Mouse (Mus musculus) layer of hippocampus, adult 2 months (tissue): ENCODE data around the gene Gnaq. TPM values are rescaled to one million over a fixed set of nuclear protein-coding genes. Genes with fewer than 3 reads are reported as not detected.
A peak's percentile ranks its signal among the peaks of the same experiment; 100 is the strongest.
"Not testable (repeated sequence)": the region's sequence is repeated elsewhere in the genome, so short reads cannot be mapped to it uniquely, and the experiment has no call there.

Experiments used
- DNase-seq, 2 experiments: peaks; one replicate each; pipeline ENCODE4 v3.0.0; 2022; ENCODE audit warnings: low spot score in 2 of 2
- H3K27ac ChIP-seq: fragments of 200-600 bp; 2 replicates; pipeline ENCODE4 v1.8.1; 2022
- H3K4me3 ChIP-seq: fragments of 200-600 bp; 2 replicates; pipeline ENCODE4 v1.8.1; 2022; ENCODE audit warnings: mild to moderate bottlenecking
- CTCF ChIP-seq: fragments of 200-600 bp; conservative IDR thresholded peaks from 2 replicates; pipeline ENCODE4 v1.8.1; 2022; ENCODE audit warnings: antibody characterized with exemption, mild to moderate bottlenecking, moderate library complexity
- long read RNA-seq, 2 experiments: library from polyadenylated mRNA; stranded (forward); transcript quantifications; one replicate each; pipeline ENCODE4 v2.0.0; 2021; ENCODE audit warnings: borderline mapping rate in 2 of 2
- total RNA-seq, 2 experiments: library from RNA; stranded (reverse); gene quantifications; 2 replicates each; pipeline ENCODE4 v1.2.3; 2021

The Gnaq gene
- total RNA-seq = 100 to 1,000 TPM; 204 to 207 TPM
- long read RNA-seq, experiment 1, full-length matches to known transcripts = 11 of 43 reads
- long read RNA-seq, experiment 1, partial matches to known transcripts = 0 of 43 reads
- long read RNA-seq, experiment 1, other reads (novel, unspliced or antisense) = 32 of 43 reads
- long read RNA-seq, experiment 2, full-length matches to known transcripts = 11 of 49 reads
- long read RNA-seq, experiment 2, partial matches to known transcripts = 2 of 49 reads
- long read RNA-seq, experiment 2, other reads (novel, unspliced or antisense) = 36 of 49 reads

DNA sequence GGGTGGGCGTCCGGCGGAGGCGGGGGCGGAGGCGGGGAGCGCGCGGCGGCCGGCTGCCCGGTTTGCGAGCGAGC lies at the start of gene Gnaq:
Gene Gnaq, plus strand, starts transcription at position 41 of the 74 bp plus-strand sequence.
- peak within 1 kb of the TSS; percentile 89 for H3K4me3 ChIP-seq
- TF ChIP-seq CTCF = no peak

DNA sequence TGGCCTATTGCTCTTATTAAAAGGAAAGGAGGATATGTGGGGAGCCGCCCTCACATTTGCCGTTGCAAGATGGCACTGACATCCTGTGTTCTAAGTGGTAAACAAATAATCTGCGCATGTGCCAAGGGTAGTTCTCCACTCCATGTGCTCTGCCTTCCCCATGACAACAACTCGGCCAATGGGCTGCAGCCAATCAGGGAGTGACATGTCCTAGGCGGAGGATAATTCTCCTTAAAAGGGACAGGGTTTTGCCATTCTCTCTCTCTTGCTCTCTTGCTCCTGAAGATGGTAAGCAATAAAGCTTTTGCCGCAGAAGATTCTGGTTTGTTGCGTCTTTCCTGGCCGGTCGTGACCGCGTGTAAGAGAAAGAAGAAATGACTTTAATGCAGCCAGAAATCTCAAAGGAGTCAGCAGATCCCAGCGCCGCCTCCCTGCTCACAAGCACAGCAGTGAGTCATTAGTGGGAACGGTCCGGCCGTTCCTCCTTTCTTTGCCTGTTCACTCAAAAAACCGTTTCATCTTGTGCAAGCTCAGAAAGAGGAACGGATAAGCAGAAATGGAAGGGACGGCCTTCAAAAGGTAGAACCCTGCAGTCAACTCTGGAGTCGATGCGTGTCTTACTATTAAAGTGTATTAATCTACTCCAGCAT lies 48.5 kb upstream of the Gnaq start:
- not testable (repeated sequence) for H3K4me3 ChIP-seq, H3K27ac ChIP-seq, DNase-seq

More for the DNA sequence above, at the start of gene Gnaq:
- H3K27ac ChIP-seq = peak within 1 kb of the TSS; percentile 98
- DNase-seq = no peak

DNA sequence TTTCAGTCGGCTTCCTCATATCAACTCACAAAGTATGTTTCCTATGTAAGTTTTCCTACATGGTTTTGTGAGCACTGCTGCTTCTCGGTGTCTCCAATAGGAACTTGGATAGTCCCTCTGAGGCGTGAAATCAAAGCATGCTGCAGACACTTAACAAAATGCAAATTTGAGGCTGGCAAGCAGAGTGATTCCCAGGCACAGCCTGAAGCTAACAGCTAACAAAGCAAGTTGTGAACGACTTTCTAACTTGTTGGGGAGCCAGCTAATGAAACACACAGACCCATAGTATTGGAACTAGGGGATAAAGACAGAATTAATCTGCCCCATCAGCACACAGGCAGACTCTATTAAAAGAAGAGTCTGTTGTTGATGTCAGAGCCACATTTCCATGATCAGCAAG lies 47.4 kb upstream of the Gnaq start:
- no peak for DNase-seq
- H3K4me3 ChIP-seq = no peak overlapping the region
- H3K27ac ChIP-seq = no peak overlapping the region
- no peak for TF ChIP-seq CTCF

DNA sequence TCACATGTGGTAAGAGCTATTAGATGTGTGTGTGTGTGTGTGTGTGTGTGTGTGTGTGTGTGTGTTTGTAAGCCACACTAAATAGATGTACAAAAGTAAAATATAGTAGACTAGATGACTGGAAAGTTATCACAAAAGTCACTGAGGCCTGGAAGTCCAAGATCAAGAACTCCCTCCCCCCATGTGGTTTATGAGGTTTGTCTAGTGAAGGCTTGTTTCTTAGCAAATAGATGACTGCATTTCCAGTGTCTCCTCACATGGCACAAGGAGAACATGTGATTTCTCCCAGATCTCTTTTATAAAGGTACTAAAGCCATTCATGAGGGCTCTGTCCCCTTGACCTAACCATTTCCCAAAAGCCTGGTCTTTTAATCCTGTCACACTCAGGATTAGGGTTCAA lies 46.5 kb upstream of the Gnaq start:
- no peak for TF ChIP-seq CTCF
- Histone ChIP-seq H3K4me3 (no peak overlapping the region), H3K27ac (no peak overlapping the region)
- no peak for DNase-seq

DNA sequence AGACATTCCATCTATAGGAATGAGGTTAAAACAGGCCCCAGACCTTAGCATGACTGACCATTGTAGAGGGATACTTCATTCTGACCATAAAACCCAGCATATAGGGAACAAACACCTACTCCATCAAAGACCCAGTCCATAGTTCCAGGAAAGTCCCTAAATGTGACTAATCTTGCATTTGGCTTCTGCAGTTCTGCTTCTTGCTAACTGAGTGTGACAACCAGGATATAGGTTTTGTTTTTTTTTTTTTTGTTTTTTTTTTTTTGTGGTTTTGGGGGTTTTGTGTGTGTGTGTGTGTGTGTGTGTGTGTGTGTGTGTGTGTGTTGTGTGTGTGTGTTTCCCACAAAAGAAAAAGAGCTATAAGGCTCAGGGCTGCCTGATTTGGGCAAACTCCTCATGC lies 46.0 kb upstream of the Gnaq start:
- Histone ChIP-seq H3K27ac (no peak overlapping the region), H3K4me3 (no peak overlapping the region)
- no peak for DNase-seq
- no peak for TF ChIP-seq CTCF

DNA sequence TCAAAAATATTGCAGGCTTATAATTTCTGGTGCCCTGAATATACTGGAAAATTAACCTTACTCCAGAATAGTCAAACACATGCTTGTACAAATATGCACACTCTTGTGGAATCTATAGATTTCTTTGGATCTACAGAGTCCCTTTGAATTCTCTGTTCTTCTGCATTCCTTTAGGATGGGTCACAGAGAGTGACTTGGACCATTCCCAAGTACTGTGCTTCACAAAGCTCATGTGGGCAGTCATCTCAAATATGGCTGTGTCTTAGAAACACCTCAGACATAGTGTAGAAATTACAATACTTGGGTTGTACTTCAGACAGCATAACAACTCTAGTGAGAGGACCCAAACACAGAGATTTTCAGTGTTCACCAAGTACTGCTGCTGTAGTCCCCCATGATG lies 45.2 kb upstream of the Gnaq start:
- DNase-seq = no peak
- H3K27ac ChIP-seq = no peak overlapping the region
- no peak for TF ChIP-seq CTCF
- H3K4me3 ChIP-seq = no peak overlapping the region

DNA sequence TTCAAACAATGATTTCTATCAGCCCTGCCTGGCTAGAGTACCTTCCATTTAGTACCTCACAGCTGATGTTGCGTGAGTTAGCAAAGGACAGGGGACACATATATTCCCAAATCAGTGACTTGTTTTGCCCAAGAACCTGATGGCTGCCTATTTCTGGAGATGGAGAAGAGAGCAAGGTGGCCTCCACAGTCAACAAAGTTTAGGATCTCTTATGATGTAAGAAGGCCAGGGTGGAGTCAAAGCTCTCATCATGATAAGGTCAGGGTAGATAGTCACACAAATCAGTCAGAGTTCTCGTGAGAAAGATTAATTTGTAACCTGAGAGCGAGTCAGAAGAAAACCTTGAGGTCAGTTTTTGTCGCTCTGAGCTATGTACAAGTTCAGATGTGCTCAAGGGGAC lies 39.0 kb upstream of the Gnaq start:
- no peak for DNase-seq
- no peak for TF ChIP-seq CTCF
- H3K27ac ChIP-seq = no peak overlapping the region

DNA sequence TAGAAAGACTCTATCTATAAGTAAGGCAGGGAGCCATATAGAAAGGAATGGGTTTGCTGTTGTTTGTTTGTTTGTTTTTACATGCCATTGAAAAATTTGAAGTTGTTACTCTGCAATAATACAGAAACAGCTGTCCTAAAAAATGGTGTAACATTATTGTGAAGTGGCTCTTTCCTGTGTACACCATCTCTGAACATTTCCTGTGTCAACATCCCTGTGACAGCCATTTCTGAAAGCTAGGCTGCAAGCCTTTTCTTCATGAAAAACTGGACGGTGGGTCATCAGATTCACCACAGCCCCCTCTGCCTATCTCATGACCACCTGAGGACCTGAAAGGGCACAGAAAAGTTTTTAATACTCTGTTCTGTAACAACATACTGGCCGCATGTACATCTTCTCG lies 22.7 kb upstream of the Gnaq start:
- H3K4me3 ChIP-seq = no peak overlapping the region
- DNase-seq = no peak
- no peak for TF ChIP-seq CTCF
- H3K27ac ChIP-seq = no peak overlapping the region

More for the DNA sequence above, 39.0 kb upstream of the Gnaq start:
- no peak overlapping the region for H3K4me3 ChIP-seq

DNA sequence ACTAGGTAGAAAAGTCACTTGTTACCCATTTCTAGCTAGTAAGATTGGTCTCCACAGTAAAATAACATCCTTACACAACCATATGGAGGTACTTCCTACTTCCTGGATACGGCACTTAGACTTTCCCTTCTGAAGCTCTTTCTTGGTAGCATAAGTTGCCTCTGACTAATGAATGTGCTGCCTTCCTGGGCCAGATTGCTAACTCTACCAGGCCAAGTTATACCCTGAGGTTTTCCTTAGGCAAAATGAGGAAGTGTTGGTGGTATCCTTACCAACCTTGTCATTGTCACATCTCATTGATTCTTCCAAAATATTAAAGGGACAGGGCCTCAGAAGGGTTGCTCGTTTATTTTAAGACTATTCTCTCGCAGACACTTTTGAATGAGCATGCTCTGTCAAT lies 22.0 kb upstream of the Gnaq start:
- H3K4me3 ChIP-seq = no peak overlapping the region
- TF ChIP-seq CTCF = no peak
- H3K27ac ChIP-seq = no peak overlapping the region

DNA sequence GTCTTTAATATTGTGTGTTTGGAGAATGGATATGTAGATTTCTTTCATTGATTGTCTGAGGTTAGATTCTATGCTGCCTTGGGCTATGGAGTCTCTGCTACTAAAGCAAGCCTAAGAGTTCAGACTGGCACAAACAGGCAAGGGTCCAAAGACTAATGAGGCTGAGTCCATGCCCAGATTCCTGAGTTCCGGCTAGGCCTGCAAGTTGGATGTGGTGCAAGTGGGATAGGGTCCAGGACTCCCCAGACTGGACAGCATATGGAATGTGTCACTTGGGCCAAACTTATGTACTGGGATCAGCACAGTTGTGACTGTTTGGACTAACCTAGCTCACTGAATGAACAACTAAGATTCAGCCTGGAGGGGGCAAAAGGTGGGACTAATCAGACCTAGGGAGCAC lies 19.3 kb upstream of the Gnaq start:
- Histone ChIP-seq H3K27ac (no peak overlapping the region), H3K4me3 (no peak overlapping the region)
- TF ChIP-seq CTCF = no peak
- DNase-seq = no peak

More for the DNA sequence above, 22.0 kb upstream of the Gnaq start:
- DNase-seq = no peak

DNA sequence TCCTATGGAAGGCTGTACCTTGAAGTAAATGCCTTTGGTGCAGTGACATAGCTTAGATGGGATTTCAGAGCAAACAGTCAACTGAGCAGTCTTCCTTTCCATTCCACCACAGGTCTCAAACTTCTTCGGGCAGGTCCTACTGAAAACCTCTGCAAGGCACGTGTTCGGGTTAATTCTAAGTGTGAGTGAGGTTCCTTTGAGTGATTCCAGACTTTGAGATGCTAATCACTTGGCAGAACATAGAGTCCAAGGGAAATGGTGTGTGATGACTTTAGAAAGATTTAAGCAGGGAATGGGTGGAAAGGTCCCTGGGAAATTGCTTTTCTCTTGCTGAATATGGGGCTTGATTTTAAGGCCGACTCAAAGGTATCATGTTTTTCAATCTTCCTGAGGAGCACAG lies 14.2 kb upstream of the Gnaq start:
- TF ChIP-seq CTCF = no peak
- DNase-seq = no peak
- Histone ChIP-seq H3K4me3 (no peak overlapping the region), H3K27ac (no peak overlapping the region)

DNA sequence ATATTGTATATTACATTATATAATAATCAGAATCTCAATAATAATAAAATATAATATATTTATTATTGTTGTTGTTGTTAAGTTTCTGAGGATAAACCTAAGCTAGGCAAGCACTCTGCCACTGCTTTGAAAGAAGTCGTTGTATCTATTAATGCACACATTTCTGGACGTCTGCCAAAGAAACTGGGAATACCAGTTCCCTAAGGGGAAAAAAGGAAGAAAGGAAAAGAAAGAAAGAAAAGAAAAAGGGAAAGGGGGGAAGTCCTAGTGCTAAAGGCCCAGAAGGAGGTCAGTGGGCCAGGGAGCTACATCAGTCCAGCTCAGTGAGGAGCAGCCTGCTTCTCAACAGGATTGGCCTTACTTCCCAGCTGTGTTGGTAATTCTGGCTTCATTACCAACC lies 11.3 kb upstream of the Gnaq start:
- TF ChIP-seq CTCF = no peak
- DNase-seq = no peak
- Histone ChIP-seq H3K4me3 (no peak overlapping the region), H3K27ac (no peak overlapping the region)

DNA sequence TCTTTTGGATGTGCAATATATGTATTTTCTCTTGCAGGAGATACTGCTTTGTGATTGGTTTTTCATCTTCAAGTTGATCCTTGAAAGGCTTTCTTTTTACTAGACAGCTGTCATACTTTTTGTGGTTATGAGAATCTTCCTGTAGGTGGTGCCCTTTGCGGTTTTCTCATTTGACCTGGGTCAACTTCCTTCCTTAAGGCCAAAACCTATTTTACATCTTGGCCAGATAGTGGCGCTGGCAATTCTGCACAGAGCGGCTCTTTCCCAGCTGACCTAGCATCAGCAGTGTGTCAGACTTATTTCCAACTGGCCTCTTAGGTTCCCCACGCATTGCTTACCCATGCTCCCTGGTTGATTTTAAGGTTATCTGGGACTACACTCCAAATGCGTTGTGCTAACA lies 3.9 kb upstream of the Gnaq start:
- no peak for DNase-seq

DNA sequence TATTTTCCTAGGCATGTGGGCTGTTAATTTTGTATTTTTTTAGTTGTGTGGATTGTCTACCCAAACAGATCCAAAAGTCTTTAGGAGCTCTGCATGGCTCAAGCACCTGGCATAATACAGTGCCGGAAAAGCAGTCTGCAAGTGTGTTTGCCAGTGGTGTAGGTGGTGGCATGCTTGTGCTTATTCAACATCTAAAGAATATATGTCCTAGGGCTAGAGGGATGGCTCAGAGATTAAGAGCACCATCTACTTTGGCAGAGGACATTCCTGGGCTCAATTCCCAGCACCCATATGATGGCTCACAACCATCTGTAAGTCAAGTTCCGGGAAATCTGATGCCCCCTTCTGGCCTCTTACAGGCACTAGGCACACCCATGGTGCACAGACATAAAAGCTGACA lies 3.5 kb upstream of the Gnaq start:
- TF ChIP-seq CTCF = no peak
- H3K4me3 ChIP-seq = no peak overlapping the region
- no peak for DNase-seq
- H3K27ac ChIP-seq = no peak overlapping the region

More for the DNA sequence above, 3.9 kb upstream of the Gnaq start:
- Histone ChIP-seq H3K4me3 (no peak overlapping the region), H3K27ac (no peak overlapping the region)
- peak; percentile 64 for TF ChIP-seq CTCF

DNA sequence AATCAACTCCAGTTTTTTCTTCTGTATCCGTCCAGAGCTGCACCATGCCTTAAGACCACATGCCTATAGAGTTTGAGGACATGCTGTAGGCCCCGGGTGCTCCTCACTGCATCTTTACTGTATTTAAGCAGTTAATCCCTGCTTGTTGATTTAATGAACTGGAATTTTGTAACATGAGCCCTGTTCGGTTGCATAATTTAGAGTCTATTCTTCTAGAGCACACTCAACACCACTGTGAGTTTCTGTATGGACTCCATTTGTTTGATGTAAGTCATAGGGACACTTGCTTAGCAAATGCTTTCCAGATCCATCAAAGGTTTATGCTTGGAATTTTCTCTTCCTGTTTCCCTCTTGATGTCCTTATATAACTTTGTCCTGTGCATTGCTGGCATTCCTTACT lies 2.2 kb upstream of the Gnaq start:
- no peak for TF ChIP-seq CTCF
- no peak overlapping the region for H3K27ac ChIP-seq
- DNase-seq = no peak

More for the DNA sequence above, 2.2 kb upstream of the Gnaq start:
- no peak overlapping the region for H3K4me3 ChIP-seq
